ENCODE assay signal across 7 mouse cellular contexts in genomic region chr4:129820417-129821086, GRCm38 (mm10). TPM values are rescaled to one million over a fixed set of nuclear protein-coding genes. Genes with fewer than 3 reads are reported as not detected.
A peak's percentile ranks its signal among the peaks of the same experiment; 100 is the strongest.
DNase-seq lines count a peak whose midpoint lies in the region; ATAC-seq and TF ChIP-seq lines count a peak whose summit lies in the region.

No protein-coding gene starts in this region.

- H3K9ac ChIP-seq in limb, embryonic 13.5 days: peak overlapping the region; percentile 95
- peak overlapping the region; percentile 92 for H3K9ac ChIP-seq in midbrain, embryonic 14.5 days (replicated peaks; ENCODE audit: low read length)

- 0 out of 2 replicates have a peak, but pooled peaks cover 6% of the 10 kb centered on the region for H3K27me3 ChIP-seq in embryonic facial prominence, embryonic 10.5 days (replicated peaks; ENCODE audit: low read depth, poor library complexity, severe bottlenecking)
- H3K27me3 ChIP-seq in limb, embryonic 13.5 days: no peaks in the 10 kb centered on the region
- H3K27me3 ChIP-seq in midbrain, embryonic 14.5 days (ENCODE audit: control insufficient read depth, insufficient read depth, low read length): no peaks in the 10 kb centered on the region
- H3K27me3 ChIP-seq in small intestine, adult 2 months (ENCODE audit: control insufficient read depth, insufficient read depth, low read length): no peaks in the 10 kb centered on the region

- peak overlapping the region; percentile 98 for H3K27ac ChIP-seq in embryonic facial prominence, embryonic 10.5 days (replicated peaks)
- H3K27ac ChIP-seq in limb, embryonic 13.5 days: peak overlapping the region; percentile 95
- peak overlapping the region; percentile 95 for H3K27ac ChIP-seq in midbrain, embryonic 14.5 days (replicated peaks; ENCODE audit: low read depth, low read length)
- H3K27ac ChIP-seq in small intestine, adult 2 months (ENCODE audit: insufficient read depth, low read depth, low read length): peak overlapping the region; percentile 96

- TF ChIP-seq POLR2A in small intestine, adult 2 months (IDR thresholded peaks at IDR 0.05; ENCODE audit: low read depth, low read length): no peak

- H3K4me1 ChIP-seq in embryonic facial prominence, embryonic 10.5 days: peaks cover 53% of the 10 kb centered on the region
- peaks cover 61% of the 10 kb centered on the region for H3K4me1 ChIP-seq in limb, embryonic 13.5 days
- H3K4me1 ChIP-seq in midbrain, embryonic 14.5 days (ENCODE audit: control insufficient read depth, insufficient read depth, low read length): peaks cover 24% of the 10 kb centered on the region
- H3K4me1 ChIP-seq in small intestine, adult 2 months (ENCODE audit: control insufficient read depth, insufficient read depth, insufficient read length, low read length): peaks cover 12% of the 10 kb centered on the region

- WGBS in embryonic facial prominence, embryonic 10.5 days: under 1% methylated on average over 77 of the region's 79 CpGs
- under 1% methylated on average over 50 of the region's 79 CpGs for WGBS in limb, embryonic 13.5 days
- WGBS in midbrain, embryonic 14.5 days: 0% methylated on average over 55 of the region's 79 CpGs
- WGBS in small intestine, adult 2 months: under 1% methylated on average over 68 of the region's 79 CpGs

- no peak for TF ChIP-seq CTCF in small intestine, adult 2 months (IDR thresholded peaks at IDR 0.05; ENCODE audit: extremely low read depth, insufficient read length, insufficient replicate concordance, low read depth, low read length)

- ATAC-seq in limb, embryonic 13.5 days (ENCODE audit: low FRiP score, low read depth): peak; percentile 66
- ATAC-seq in midbrain, embryonic 14.5 days (ENCODE audit: low FRiP score, low TSS enrichment): peak; percentile 88

- H3K36me3 ChIP-seq in embryonic facial prominence, embryonic 10.5 days (replicated peaks): peaks cover 3% of the 10 kb centered on the region; the same call in 1 of the 2 replicates
- no peaks in the 10 kb centered on the region for H3K36me3 ChIP-seq in limb, embryonic 13.5 days
- H3K36me3 ChIP-seq in midbrain, embryonic 14.5 days (ENCODE audit: control insufficient read depth, insufficient read depth, low read length): no peaks in the 10 kb centered on the region
- 0 out of 2 replicates have a peak, but pooled peaks cover 1% of the 10 kb centered on the region for H3K36me3 ChIP-seq in small intestine, adult 2 months (ENCODE audit: control insufficient read depth, insufficient read depth, low read length)

- H3K9me3 ChIP-seq in embryonic facial prominence, embryonic 10.5 days: 0 out of 2 replicates have a peak, but pooled peaks cover 3% of the 10 kb centered on the region
- H3K9me3 ChIP-seq in limb, embryonic 13.5 days: no peaks in the 10 kb centered on the region
- no peaks in the 10 kb centered on the region for H3K9me3 ChIP-seq in midbrain, embryonic 14.5 days (ENCODE audit: control insufficient read depth, low read length)

- H3K4me2 ChIP-seq in limb, embryonic 13.5 days (replicated peaks): peak overlapping the region; percentile 74
- H3K4me2 ChIP-seq in midbrain, embryonic 14.5 days (ENCODE audit: low read length): peak overlapping the region; percentile 62

- DNase-seq in adrenal gland, adult 8-10 months: peak; percentile 74
- peak; percentile 84 for DNase-seq in embryonic facial prominence, embryonic 10.5 days (ENCODE audit: low spot score)
- peak; percentile 84 to 88 for DNase-seq in heart, adult 18-20 months
- peak; percentile 82 for DNase-seq in kidney, adult 18-20 months
- DNase-seq in midbrain, embryonic 14.5 days: peak; percentile 82

- H3K4me3 ChIP-seq in embryonic facial prominence, embryonic 10.5 days: peak overlapping the region; percentile 95
- H3K4me3 ChIP-seq in limb, embryonic 13.5 days: peak overlapping the region; percentile 90
- H3K4me3 ChIP-seq in midbrain, embryonic 14.5 days (replicated peaks; ENCODE audit: low read depth, low read length): peak overlapping the region; percentile 62
- H3K4me3 ChIP-seq in small intestine, adult 2 months (ENCODE audit: low read depth, low read length): peak overlapping the region; percentile 97

RNA-seq across cellular contexts. Expression of gene Ptp4a2, which starts 9.5 kb away (rescaled TPM):
- 100 to 1,000 TPM; 321 to 460 (median 353) TPM for total RNA-seq in adrenal gland, adult 8-10 months (2022)
- polyA plus RNA-seq in embryonic facial prominence, embryonic 10.5 days (2016; fragmentation: Nextera tagmentation; extraction: Ambion mirVana): 284 and 296 TPM in 2 replicates
- 100 to 1,000 TPM; 202 to 222 TPM for total RNA-seq in heart, adult 18-20 months (2021)
- 370 and 392 TPM in 2 replicates for polyA plus RNA-seq in limb, embryonic 13.5 days (2015; fragmentation: Nextera tagmentation; extraction: Ambion mirVana)
- 184 and 256 TPM in 2 replicates for polyA plus RNA-seq in midbrain, embryonic 14.5 days (2014; fragmentation: Nextera tagmentation; extraction: Ambion mirVana)
- 8.9 and 21.1 TPM in 2 replicates for polyA plus RNA-seq in small intestine, adult 2 months (2012; rRNA removed)

Comparison
In these comparisons a context has a peak if more than half of its experiments do, and no peak if none do; other contexts are left out.
1. Peak in every context shown above with its lines: DNase-seq, ATAC-seq, H3K4me3 ChIP-seq and H3K27ac ChIP-seq.